Mouse (Mus musculus): ENCODE results near the gene Mmp9.

- no peak for TF ChIP-seq POLR2A (IDR thresholded peaks at IDR 0.05; ENCODE audit: insufficient read depth, low read length)
- no peak for TF ChIP-seq CTCF (IDR thresholded peaks at IDR 0.05; ENCODE audit: low read depth, low read length)
- no peak for TF ChIP-seq EP300 (IDR thresholded peaks at IDR 0.05; ENCODE audit: insufficient read depth, low read depth, low read length)
Observed at GRCm38 (mm10) chr2:164972646-164973045, 32.1 kb downstream of the Mmp9 start.

Data from ES-Bruce4 (cell line).